Mouse (Mus musculus): ENCODE measurements around the gene Arxes2. TPM values are rescaled to one million over a fixed set of nuclear protein-coding genes. Genes with fewer than 3 reads are reported as not detected.
"Not testable (repeated sequence)": the region's sequence is repeated elsewhere in the genome, so short reads cannot be mapped to it uniquely, and the experiment has no call there.

The Arxes2 gene
- total RNA-seq (2014; rRNA removed), result 179 and 211 TPM in 2 replicates
- 235 and 280 TPM in 2 replicates for polyA plus RNA-seq (2015; fragmentation: Nextera tagmentation; extraction: Ambion mirVana)

GRCm38 (mm10) chrX:135993664-135994119 is at the start of gene Arxes2:
Gene Arxes2, plus strand, starts transcription at chrX:135993824.
- H3K27me3 ChIP-seq (ENCODE audit: insufficient read depth, low read length); H3K9ac ChIP-seq; H3K36me3 ChIP-seq (ENCODE audit: insufficient read depth); DNase-seq; H3K4me1 ChIP-seq (ENCODE audit: insufficient read depth); H3K9me3 ChIP-seq (ENCODE audit: low read length); H3K27ac ChIP-seq (ENCODE audit: low read depth, low read length): not testable (repeated sequence)
- 16% methylated on average over 19 of the region's 39 CpGs for WGBS
- Histone ChIP-seq H3K4me3 (ENCODE audit: low read depth, low read length) (peak within 1 kb of the TSS; percentile 34), H3K4me2 (ENCODE audit: low read depth) (peak within 1 kb of the TSS; percentile 44)
- ATAC-seq, result peak; percentile 96

- peak; percentile 84 for ATAC-seq
- no peaks in the 10 kb centered on the region for H3K36me3 ChIP-seq (ENCODE audit: insufficient read depth)
- peak; percentile 49 for DNase-seq
- H3K4me1 ChIP-seq (ENCODE audit: insufficient read depth), result no peaks in the 10 kb centered on the region
- H3K4me3 ChIP-seq (ENCODE audit: low read depth, low read length), result no peak overlapping the region
- H3K27ac ChIP-seq (ENCODE audit: low read depth, low read length), result peak overlapping the region; percentile 59
- H3K9ac ChIP-seq, result no peak overlapping the region
- no peaks in the 10 kb centered on the region for H3K27me3 ChIP-seq (ENCODE audit: insufficient read depth, low read length)
- 28% methylated on average over 1 of the region's 1 CpGs for WGBS
- TF ChIP-seq CTCF (IDR thresholded peaks at IDR 0.05; ENCODE audit: low read depth), result no peak
- no peaks in the 10 kb centered on the region for H3K9me3 ChIP-seq (ENCODE audit: low read length)
- no peak overlapping the region for H3K4me2 ChIP-seq (ENCODE audit: low read depth)
Measured at GRCm38 (mm10) chrX:135948699-135949437, 44.8 kb upstream of the Arxes2 start.

- 63% methylated on average over 1 of the region's 1 CpGs for WGBS
- H3K4me1 ChIP-seq (ENCODE audit: insufficient read depth), result peaks cover 4% of the 10 kb centered on the region; the same call in 1 of the 2 replicates
- H3K4me2 ChIP-seq (ENCODE audit: low read depth), result no peak overlapping the region
- no peak overlapping the region for H3K4me3 ChIP-seq (ENCODE audit: low read depth, low read length)
- ATAC-seq (peak; percentile 84), DNase-seq (peak; percentile 61)
- TF ChIP-seq CTCF (IDR thresholded peaks at IDR 0.05; ENCODE audit: low read depth), result no peak
- no peaks in the 10 kb centered on the region for H3K36me3 ChIP-seq (ENCODE audit: insufficient read depth)
- no peak overlapping the region; the same call in 1 of the 2 replicates for H3K27ac ChIP-seq (ENCODE audit: low read depth, low read length)
- no peaks in the 10 kb centered on the region for H3K9me3 ChIP-seq (ENCODE audit: low read length)
- H3K9ac ChIP-seq, result no peak overlapping the region
- no peaks in the 10 kb centered on the region for H3K27me3 ChIP-seq (ENCODE audit: insufficient read depth, low read length)
Measured at GRCm38 (mm10) chrX:135956988-135957690, 36.5 kb upstream of the Arxes2 start.

GRCm38 (mm10) chrX:135957691-135958081 is 35.9 kb upstream of the Arxes2 start:
- TF ChIP-seq CTCF (IDR thresholded peaks at IDR 0.05; ENCODE audit: low read depth), result no peak
- ATAC-seq (peak; percentile 76), DNase-seq (peak; percentile 2)
- peaks cover 4% of the 10 kb centered on the region; the same call in 1 of the 2 replicates for H3K4me1 ChIP-seq (ENCODE audit: insufficient read depth)
- H3K9ac ChIP-seq, result no peak overlapping the region
- 49% methylated on average over 2 of the region's 2 CpGs for WGBS
- no peak overlapping the region for H3K4me3 ChIP-seq (ENCODE audit: low read depth, low read length)
- no peaks in the 10 kb centered on the region for H3K36me3 ChIP-seq (ENCODE audit: insufficient read depth)
- H3K27ac ChIP-seq (ENCODE audit: low read depth, low read length), result peak overlapping the region; percentile 72
- H3K9me3 ChIP-seq (ENCODE audit: low read length), result no peaks in the 10 kb centered on the region
- H3K4me2 ChIP-seq (ENCODE audit: low read depth), result no peak overlapping the region
- no peaks in the 10 kb centered on the region for H3K27me3 ChIP-seq (ENCODE audit: insufficient read depth, low read length)

- Histone ChIP-seq H3K9ac (no peak overlapping the region), H3K4me1 (ENCODE audit: insufficient read depth) (peaks cover 4% of the 10 kb centered on the region; the same call in 1 of the 2 replicates), H3K9me3 (ENCODE audit: low read length) (no peaks in the 10 kb centered on the region), H3K4me2 (ENCODE audit: low read depth) (no peak overlapping the region), H3K4me3 (ENCODE audit: low read depth, low read length) (no peak overlapping the region), H3K27me3 (ENCODE audit: insufficient read depth, low read length) (no peaks in the 10 kb centered on the region), H3K27ac (ENCODE audit: low read depth, low read length) (0 out of 2 replicates have a peak overlapping the region, but pooled peaks have one; percentile 72), H3K36me3 (ENCODE audit: insufficient read depth) (no peaks in the 10 kb centered on the region)
- 70% methylated on average over 7 of the region's 7 CpGs for WGBS
- ATAC-seq (no peak), DNase-seq (peak; percentile 20)
- TF ChIP-seq CTCF (IDR thresholded peaks at IDR 0.05; ENCODE audit: low read depth), result no peak
Measured at GRCm38 (mm10) chrX:135958589-135959225, 34.9 kb upstream of the Arxes2 start.

GRCm38 (mm10) chrX:135959536-135959935 is 34.1 kb upstream of the Arxes2 start:
- H3K4me1 ChIP-seq (ENCODE audit: insufficient read depth), result peaks cover 4% of the 10 kb centered on the region; the same call in 1 of the 2 replicates
- no peak for TF ChIP-seq CTCF (IDR thresholded peaks at IDR 0.05; ENCODE audit: low read depth)
- H3K27ac ChIP-seq (ENCODE audit: low read depth, low read length), result no peak overlapping the region
- H3K9me3 ChIP-seq (ENCODE audit: low read length), result no peaks in the 10 kb centered on the region
- ATAC-seq (no peak), DNase-seq (no peak)
- H3K4me3 ChIP-seq (ENCODE audit: low read depth, low read length), result no peak overlapping the region
- 86% methylated on average over 4 of the region's 4 CpGs for WGBS
- no peak overlapping the region for H3K9ac ChIP-seq
- no peaks in the 10 kb centered on the region for H3K27me3 ChIP-seq (ENCODE audit: insufficient read depth, low read length)
- no peaks in the 10 kb centered on the region for H3K36me3 ChIP-seq (ENCODE audit: insufficient read depth)
- H3K4me2 ChIP-seq (ENCODE audit: low read depth), result no peak overlapping the region
